Mouse (Mus musculus) limb, embryonic 13.5 days (tissue): Measurements from ENCODE around the gene Fgd1. TPM values are rescaled to one million over a fixed set of nuclear protein-coding genes. Genes with fewer than 3 reads are reported as not detected.

Experiments used
- ATAC-seq: fragments of 200-750 bp; cut with Nextera tagmentation; 2 replicates; pipeline ENCODE4 v1.8.0; 2017; ENCODE audit warnings: low read depth, moderate number of reproducible peaks, moderate TSS enrichment; ENCODE audit not compliant: low FRiP score
- H3K27ac ChIP-seq: fragments of 300-500 bp; sonication (generic); 2 replicates; pipeline ENCODE4 v1.5.1; 2015; ENCODE audit warnings: inconsistent platforms, mild to moderate bottlenecking, moderate library complexity
- H3K27me3 ChIP-seq: fragments of 300-500 bp; sonication (generic); 2 replicates; pipeline ENCODE4 v1.6.1; 2015; ENCODE audit warnings: mild to moderate bottlenecking, inconsistent platforms
- H3K36me3 ChIP-seq: fragments of 300-500 bp; sonication (generic); 2 replicates; pipeline ENCODE4 v1.6.1; 2015; ENCODE audit warnings: inconsistent platforms, mild to moderate bottlenecking, moderate library complexity
- H3K4me1 ChIP-seq: fragments of 300-500 bp; sonication (generic); 2 replicates; pipeline ENCODE4 v1.6.1; 2015; ENCODE audit warnings: inconsistent platforms
- H3K4me2 ChIP-seq: fragments of 300-500 bp; sonication (generic); replicated peaks from 2 replicates; pipeline ENCODE4 v1.6.1; 2015; ENCODE audit warnings: inconsistent platforms, mild to moderate bottlenecking, moderate library complexity
- H3K4me3 ChIP-seq: fragments of 300-500 bp; sonication (generic); 2 replicates; pipeline ENCODE4 v1.5.1; 2015; ENCODE audit warnings: moderate library complexity, mild to moderate bottlenecking, inconsistent platforms
- H3K9ac ChIP-seq: fragments of 300-500 bp; sonication (generic); 2 replicates; pipeline ENCODE4 v1.6.1; 2015; ENCODE audit warnings: mild to moderate bottlenecking, inconsistent platforms
- H3K9me3 ChIP-seq: fragments of 300-500 bp; sonication (generic); 2 replicates; pipeline ENCODE4 v1.6.1; 2016; ENCODE audit warnings: inconsistent platforms
- WGBS: fragments of 180-500 bp; shearing (Covaris S2); methylation state at CpG from one replicate; pipeline ENCODE4 v1.1.7; 2015; 5-methylcytosine and 5-hydroxymethylcytosine counted together
- polyA plus RNA-seq: library from polyadenylated mRNA; unstranded; fragments of >200 nt; fragmentation: Nextera tagmentation; extraction: Ambion mirVana; gene quantifications from 2 replicates; pipeline ENCODE4 v1.2.1, GENCODE M21; 2015

Gene Fgd1
- polyA plus RNA-seq, 1 experiment from 2014 or later = 16.3 TPM

- H3K4me1 ChIP-seq = peaks cover 42% of the 10 kb centered on the region
- no peak overlapping the region for H3K4me3 ChIP-seq
- no peak overlapping the region for H3K27ac ChIP-seq
- H3K4me2 ChIP-seq = no peak overlapping the region
- no peaks in the 10 kb centered on the region for H3K36me3 ChIP-seq
- H3K9me3 ChIP-seq = peaks cover 2% of the 10 kb centered on the region; the same call in 1 of the 2 replicates
- 72% methylated on average over 7 of the region's 7 CpGs for WGBS
- H3K9ac ChIP-seq = no peak overlapping the region
- H3K27me3 ChIP-seq = peaks cover 10% of the 10 kb centered on the region; the same call in 1 of the 2 replicates
- no peak for ATAC-seq
Observed at GRCm38 (mm10) chrX:151050337-151050736, 4.4 kb downstream of the Fgd1 start.

- Histone ChIP-seq H3K9ac (peak overlapping the region; percentile 8; the same call in 1 of the 2 replicates), H3K4me2 (peak overlapping the region; percentile 48), H3K36me3 (peaks cover 2% of the 10 kb centered on the region; the same call in 1 of the 2 replicates), H3K27me3 (peaks cover 7% of the 10 kb centered on the region; the same call in 1 of the 2 replicates), H3K4me3 (peak overlapping the region; percentile 15; the same call in 1 of the 2 replicates), H3K9me3 (no peaks in the 10 kb centered on the region), H3K27ac (peak overlapping the region; percentile 63; the same call in 1 of the 2 replicates), H3K4me1 (peaks cover 31% of the 10 kb centered on the region)
- WGBS = no CpG with 5 or more reads among the region's 6 CpGs
- ATAC-seq = peak; percentile 69
Observed at GRCm38 (mm10) chrX:151054489-151054888, 8.5 kb downstream of the Fgd1 start.

GRCm38 (mm10) chrX:151055559-151055958 is 9.6 kb downstream of the Fgd1 start:
- no peak overlapping the region for H3K4me3 ChIP-seq
- H3K27me3 ChIP-seq = peaks cover 7% of the 10 kb centered on the region; the same call in 1 of the 2 replicates
- H3K4me1 ChIP-seq = peaks cover 27% of the 10 kb centered on the region
- WGBS = 0% methylated on average over 1 of the region's 1 CpGs
- no peak for ATAC-seq
- no peak overlapping the region for H3K4me2 ChIP-seq
- H3K9ac ChIP-seq = no peak overlapping the region
- no peaks in the 10 kb centered on the region for H3K9me3 ChIP-seq
- H3K36me3 ChIP-seq = peaks cover 2% of the 10 kb centered on the region; the same call in 1 of the 2 replicates
- no peak overlapping the region for H3K27ac ChIP-seq

GRCm38 (mm10) chrX:151059346-151059745 is 13.4 kb downstream of the Fgd1 start:
- Histone ChIP-seq H3K9ac (no peak overlapping the region), H3K4me2 (no peak overlapping the region), H3K9me3 (no peaks in the 10 kb centered on the region), H3K36me3 (peaks cover 2% of the 10 kb centered on the region; the same call in 1 of the 2 replicates), H3K4me3 (no peak overlapping the region), H3K4me1 (peaks cover 11% of the 10 kb centered on the region), H3K27ac (no peak overlapping the region), H3K27me3 (peaks cover 3% of the 10 kb centered on the region; the same call in 1 of the 2 replicates)
- ATAC-seq = no peak
- WGBS = 78% methylated on average over 1 of the region's 1 CpGs

GRCm38 (mm10) chrX:151061615-151062299 is 15.8 kb downstream of the Fgd1 start:
- ATAC-seq = no peak
- no peaks in the 10 kb centered on the region for H3K9me3 ChIP-seq
- no peak overlapping the region for H3K9ac ChIP-seq
- WGBS = 53% methylated on average over 3 of the region's 3 CpGs
- no peaks in the 10 kb centered on the region for H3K4me1 ChIP-seq
- H3K27ac ChIP-seq = no peak overlapping the region
- no peak overlapping the region for H3K4me2 ChIP-seq
- peaks cover 5% of the 10 kb centered on the region; the same call in 1 of the 2 replicates for H3K36me3 ChIP-seq
- H3K4me3 ChIP-seq = no peak overlapping the region
- peaks cover 3% of the 10 kb centered on the region; the same call in 1 of the 2 replicates for H3K27me3 ChIP-seq

- Histone ChIP-seq H3K4me3 (no peak overlapping the region), H3K9ac (no peak overlapping the region), H3K4me2 (no peak overlapping the region), H3K27me3 (peaks cover 3% of the 10 kb centered on the region; the same call in 1 of the 2 replicates), H3K4me1 (no peaks in the 10 kb centered on the region), H3K9me3 (no peaks in the 10 kb centered on the region), H3K36me3 (peaks cover 41% of the 10 kb centered on the region), H3K27ac (no peak overlapping the region)
- WGBS = 92% methylated on average over 7 of the region's 7 CpGs
- no peak for ATAC-seq
Observed at GRCm38 (mm10) chrX:151066071-151066666, 20.2 kb downstream of the Fgd1 start.

GRCm38 (mm10) chrX:151067876-151068275 is 21.9 kb downstream of the Fgd1 start:
- Histone ChIP-seq H3K36me3 (peaks cover 56% of the 10 kb centered on the region), H3K9me3 (no peaks in the 10 kb centered on the region), H3K27ac (no peak overlapping the region), H3K9ac (no peak overlapping the region), H3K4me2 (no peak overlapping the region), H3K27me3 (peaks cover 3% of the 10 kb centered on the region; the same call in 1 of the 2 replicates), H3K4me3 (no peak overlapping the region), H3K4me1 (no peaks in the 10 kb centered on the region)
- no peak for ATAC-seq
- WGBS = 93% methylated on average over 5 of the region's 5 CpGs

GRCm38 (mm10) chrX:151076007-151076406 is 30.1 kb downstream of the Fgd1 start:
- no peak overlapping the region for H3K4me2 ChIP-seq
- no peaks in the 10 kb centered on the region for H3K9me3 ChIP-seq
- H3K36me3 ChIP-seq = peaks cover 70% of the 10 kb centered on the region
- H3K27ac ChIP-seq = no peak overlapping the region
- no peak for ATAC-seq
- no peak overlapping the region for H3K9ac ChIP-seq
- no peaks in the 10 kb centered on the region for H3K27me3 ChIP-seq
- no peak overlapping the region for H3K4me3 ChIP-seq
- no peaks in the 10 kb centered on the region for H3K4me1 ChIP-seq
- 95% methylated on average over 5 of the region's 5 CpGs for WGBS

GRCm38 (mm10) chrX:151076941-151077485 is 31.1 kb downstream of the Fgd1 start:
- Histone ChIP-seq H3K9ac (no peak overlapping the region), H3K9me3 (no peaks in the 10 kb centered on the region), H3K4me3 (no peak overlapping the region), H3K4me2 (no peak overlapping the region), H3K36me3 (peaks cover 63% of the 10 kb centered on the region), H3K27me3 (no peaks in the 10 kb centered on the region), H3K4me1 (no peaks in the 10 kb centered on the region), H3K27ac (no peak overlapping the region)
- WGBS = 83% methylated on average over 4 of the region's 4 CpGs
- ATAC-seq = no peak

- no peaks in the 10 kb centered on the region for H3K4me1 ChIP-seq
- H3K27ac ChIP-seq = no peak overlapping the region
- H3K9me3 ChIP-seq = no peaks in the 10 kb centered on the region
- 94% methylated on average over 2 of the region's 2 CpGs for WGBS
- ATAC-seq = no peak
- H3K9ac ChIP-seq = no peak overlapping the region
- H3K27me3 ChIP-seq = peaks cover 11% of the 10 kb centered on the region; the same call in 1 of the 2 replicates
- no peak overlapping the region for H3K4me3 ChIP-seq
- H3K4me2 ChIP-seq = no peak overlapping the region
- H3K36me3 ChIP-seq = peaks cover 49% of the 10 kb centered on the region
Observed at GRCm38 (mm10) chrX:151085599-151085998, 39.6 kb downstream of the Fgd1 start.

- Histone ChIP-seq H3K36me3 (peaks cover 51% of the 10 kb centered on the region), H3K9ac (no peak overlapping the region), H3K9me3 (no peaks in the 10 kb centered on the region), H3K4me2 (no peak overlapping the region), H3K4me1 (no peaks in the 10 kb centered on the region), H3K27me3 (peaks cover 12% of the 10 kb centered on the region; the same call in 1 of the 2 replicates), H3K27ac (no peak overlapping the region), H3K4me3 (no peak overlapping the region)
- ATAC-seq = no peak
- WGBS = 81% methylated on average over 1 of the region's 1 CpGs
Observed at GRCm38 (mm10) chrX:151087418-151087817, 41.5 kb downstream of the Fgd1 start.
